11 mouse cellular contexts compared by ENCODE assay signal in the genomic region with DNA sequence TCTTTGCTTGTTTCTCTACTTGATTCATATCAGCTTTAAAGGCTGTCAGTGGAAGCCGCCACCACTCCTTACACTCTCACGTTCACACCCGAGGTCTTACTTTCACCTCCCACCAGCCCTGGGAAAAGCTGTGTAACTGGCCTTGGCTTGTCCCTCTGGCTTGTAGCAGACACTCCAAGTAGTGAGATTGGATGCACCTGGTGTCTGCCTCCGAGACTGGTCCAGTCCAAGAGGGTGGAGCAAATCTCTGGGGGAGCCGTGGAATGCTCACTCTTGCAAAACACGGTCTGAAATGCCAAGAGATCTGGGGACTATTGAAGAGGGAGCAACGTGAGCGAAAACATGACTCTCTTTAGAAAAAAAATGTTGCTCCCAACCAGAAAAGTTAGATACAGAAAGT.
DNase-seq lines count a peak whose midpoint lies in the region; ATAC-seq lines count a peak whose summit lies in the region.
"Had no signal": no experiment of that assay in that cellular context is flagged by ENCODE, and none has a peak within 500 bp of the region (broad histone marks: within the 10 kb centered on the region; RNA-seq: fewer than 3 reads in every experiment).

No protein-coding gene starts in this region.

- ATAC-seq in stomach, embryonic 15.5 days (ENCODE audit: insufficient read depth, low FRiP score, low read depth), result peak; percentile 75; the same call in 1 of the 2 replicates

- no peaks in the 10 kb centered on the region for H3K36me3 ChIP-seq in stomach, embryonic 15.5 days
- H3K36me3 ChIP-seq: embryonic facial prominence, embryonic 15.5 days; heart, embryonic 15.5 days had no signal

- H3K9ac ChIP-seq in stomach, embryonic 15.5 days, result no peak overlapping the region
- H3K9ac ChIP-seq: embryonic facial prominence, embryonic 15.5 days; heart, embryonic 15.5 days had no signal

- 25% methylated on average over 8 of the region's 8 CpGs for WGBS in stomach, embryonic 15.5 days

- H3K4me3 ChIP-seq in stomach, embryonic 15.5 days (replicated peaks), result no peak overlapping the region
- H3K4me3 ChIP-seq: embryonic facial prominence, embryonic 15.5 days; heart, embryonic 15.5 days had no signal

- H3K27me3 ChIP-seq in stomach, embryonic 15.5 days (replicated peaks), result no peaks in the 10 kb centered on the region
- H3K27me3 ChIP-seq: embryonic facial prominence, embryonic 15.5 days; heart, embryonic 15.5 days had no signal

- no peaks in the 10 kb centered on the region for H3K9me3 ChIP-seq in stomach, embryonic 15.5 days
- H3K9me3 ChIP-seq: embryonic facial prominence, embryonic 15.5 days; heart, embryonic 15.5 days had no signal

- intact Hi-C loops in heart, postnatal 14 days (cut with DNase I), result no loop called here
- intact Hi-C loops in left cerebral cortex, postnatal 14 days (cut with DNase I), result no loop called here

- no peak overlapping the region for H3K4me2 ChIP-seq in stomach, embryonic 15.5 days
- H3K4me2 ChIP-seq: embryonic facial prominence, embryonic 15.5 days; heart, embryonic 15.5 days had no signal

- peak overlapping the region; percentile 11; the same call in 1 of the 2 replicates for H3K27ac ChIP-seq in stomach, embryonic 15.5 days
- H3K27ac ChIP-seq: embryonic facial prominence, embryonic 15.5 days; heart, embryonic 15.5 days had no signal

- DNase-seq in adrenal gland, postnatal 14 days, result peak; percentile 61
- no peak for DNase-seq in adrenal gland, adult 8-10 months
- DNase-seq in heart, postnatal 14 days, result peak; percentile 68
- DNase-seq in lung, adult 18-20 months, result peak; percentile 64 to 72
- DNase-seq in thymus, adult 18-20 months, result no peak
- DNase-seq in cerebellum, adult 9-10 months, result no peak
- no peak for DNase-seq in left cerebral cortex, postnatal 14 days (ENCODE audit: low spot score in 2 of 2)
- DNase-seq: layer of hippocampus, postnatal 36 days had no signal

- H3K4me1 ChIP-seq in stomach, embryonic 15.5 days, result no peaks in the 10 kb centered on the region

Comparison
In these comparisons a context has a peak if more than half of its experiments do, and no peak if none do; other contexts are left out.
1. DNase-seq: peak in adrenal gland, postnatal 14 days (single experiment), heart, postnatal 14 days (2 of 2) and lung, adult 18-20 months (2 of 2); none in adrenal gland, adult 8-10 months (single experiment), thymus, adult 18-20 months (0 of 2), cerebellum, adult 9-10 months (single experiment) and left cerebral cortex, postnatal 14 days (0 of 2).